In the genomic region with DNA sequence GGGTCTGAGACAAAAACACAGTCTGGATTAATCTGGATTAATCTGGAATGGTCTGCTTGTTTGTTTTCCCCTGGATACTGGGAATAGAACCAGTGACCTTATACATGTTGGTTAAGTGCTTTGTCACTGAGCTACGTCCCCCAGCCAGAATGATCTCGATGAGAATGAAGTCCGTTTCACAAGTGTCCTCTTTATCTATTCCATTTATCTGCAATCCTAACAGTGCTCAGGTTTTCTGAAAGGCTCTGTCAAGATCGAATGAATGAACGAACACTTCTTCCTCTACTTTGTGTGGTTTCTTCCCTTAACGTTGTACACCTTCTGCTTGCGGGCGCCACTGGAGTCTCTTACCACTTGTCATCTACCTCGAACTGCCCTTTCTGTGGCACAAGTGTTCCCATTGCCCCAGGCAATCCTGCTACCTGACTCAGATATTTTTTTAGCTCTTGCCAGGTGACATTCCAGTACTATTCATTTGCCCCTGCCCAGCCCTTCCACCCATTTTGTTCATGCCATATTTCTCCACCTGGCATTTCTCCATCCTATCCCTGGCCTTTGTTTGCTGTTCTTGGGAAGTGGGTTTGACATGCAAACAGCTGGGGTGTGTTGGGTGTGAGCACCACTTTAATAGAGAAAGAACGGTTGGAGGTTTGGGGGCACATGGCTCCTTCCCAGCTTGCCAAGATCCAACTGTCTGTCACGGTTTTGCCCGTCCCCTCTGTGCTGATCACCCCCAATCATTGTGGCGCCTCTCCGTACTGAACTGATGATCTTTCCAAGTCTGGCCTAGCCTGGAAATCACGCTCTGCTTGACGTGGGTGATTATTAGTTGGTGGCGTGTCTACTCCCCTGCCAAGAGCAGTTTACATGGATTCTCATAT, we compare ENCODE assay signal across 11 mouse cellular contexts. TPM values are rescaled to one million over a fixed set of nuclear protein-coding genes. Genes with fewer than 3 reads are reported as not detected.
DNase-seq lines count a peak whose midpoint lies in the region; ATAC-seq and TF ChIP-seq lines count a peak whose summit lies in the region.
"Had no signal": no experiment of that assay in that cellular context is flagged by ENCODE, and none has a peak within 500 bp of the region (broad histone marks: within the 10 kb centered on the region; RNA-seq: fewer than 3 reads in every experiment).

No protein-coding gene starts in this region.

- ATAC-seq in erythroid progenitor cell, adult 5-6 weeks (replicated peaks; ENCODE audit: low FRiP score, poor library complexity, severe bottlenecking), result peak; percentile 26
- ATAC-seq: activated CD4-positive, CD25-positive, alpha-beta regulatory T cell, adult 4 months had no signal

- intact Hi-C loops in gastrocnemius, postnatal 14 days (cut with DNase I; ENCODE audit: low total_unique reads), result no loop called here

- H3K27ac ChIP-seq in layer of hippocampus, adult 2 months, result 0 out of 2 replicates have a peak overlapping the region, but pooled peaks have one; percentile 2

- TF ChIP-seq CTCF in layer of hippocampus, adult 2 months (conservative IDR thresholded peaks at IDR 0.05), result no peak

- no peak overlapping the region for H3K4me3 ChIP-seq in layer of hippocampus, adult 2 months
- H3K4me3 ChIP-seq: megakaryocyte, embryonic 14.5 days had no signal

- DNase-seq in cerebellum, postnatal 10 days, result peak; percentile 48 to 50
- DNase-seq in cerebellum, postnatal 36 days, result no peak
- no peak for DNase-seq in layer of hippocampus, adult 2 months (ENCODE audit: low spot score in 2 of 2)
- DNase-seq in layer of hippocampus, adult 8-10 months (ENCODE audit: low spot score in 2 of 2), result no peak
- DNase-seq in lung, postnatal 14 days, result peak; percentile 19
- no peak for DNase-seq in gastrocnemius, postnatal 14 days
- DNase-seq in right cerebral cortex, postnatal 10 days (ENCODE audit: low spot score in 2 of 2), result no peak
- DNase-seq: right cerebral cortex, adult 18-20 months had no signal

RNA-seq across cellular contexts. Expression of a gene that starts 45.9 kb away (rescaled TPM):
- total RNA-seq in layer of hippocampus, adult 2 months (2021), result 10 to 100 TPM; 32.8 to 34.6 TPM
- total RNA-seq in layer of hippocampus, adult 8-10 months (2022), result 10 to 100 TPM; 31.0 to 34.7 (median 32.0) TPM
- total RNA-seq in erythroid progenitor cell, adult 5-6 weeks (2015; ENCODE audit: low replicate concordance), result not detected in 2 replicates
- total RNA-seq in erythroid progenitor cell, adult 5-6 weeks (2017; ENCODE audit: low replicate concordance), result not detected in 2 replicates
- total RNA-seq in gastrocnemius, postnatal 14 days (2021), result 1 to 10 TPM; 2.3 to 3.2 TPM

RNA-seq across cellular contexts. Expression of a gene that starts 55.8 kb away (rescaled TPM):
- 10 to 100 TPM; 19.1 to 22.8 TPM for total RNA-seq in layer of hippocampus, adult 2 months (2021)
- total RNA-seq in layer of hippocampus, adult 8-10 months (2022), result 10 to 100 TPM; 22.7 to 26.4 (median 22.7) TPM
- 21.6 and 26.4 TPM in 2 replicates for total RNA-seq in erythroid progenitor cell, adult 5-6 weeks (2015; ENCODE audit: low replicate concordance)
- 6.6 and 13.5 TPM in 2 replicates for total RNA-seq in erythroid progenitor cell, adult 5-6 weeks (2017; ENCODE audit: low replicate concordance)
- total RNA-seq in gastrocnemius, postnatal 14 days (2021), result 1 to 10 TPM; 5.8 to 7.1 TPM

RNA-seq across cellular contexts. Expression of a gene that starts 59.3 kb away (rescaled TPM):
- total RNA-seq in layer of hippocampus, adult 2 months (2021), result 10 to 100 TPM; 64.1 to 76.0 TPM
- 10 to 100 TPM; 64.5 to 72.7 (median 68.1) TPM for total RNA-seq in layer of hippocampus, adult 8-10 months (2022)
- 21.6 and 42.8 TPM in 2 replicates for total RNA-seq in erythroid progenitor cell, adult 5-6 weeks (2015; ENCODE audit: low replicate concordance)
- total RNA-seq in erythroid progenitor cell, adult 5-6 weeks (2017; ENCODE audit: low replicate concordance), result 40.8 and 44.3 TPM in 2 replicates
- 10 to 100 TPM; 16.1 to 17.4 TPM for total RNA-seq in gastrocnemius, postnatal 14 days (2021)

Comparison
In these comparisons a context has a peak if more than half of its experiments do, and no peak if none do; other contexts are left out.
1. DNase-seq: peak in cerebellum, postnatal 10 days (2 of 2) and lung, postnatal 14 days (single experiment); none in cerebellum, postnatal 36 days (0 of 2), layer of hippocampus, adult 2 months (0 of 2), layer of hippocampus, adult 8-10 months (0 of 2), gastrocnemius, postnatal 14 days (single experiment) and right cerebral cortex, postnatal 10 days (0 of 2).
2. RNA of a gene that starts 45.9 kb away (total RNA-seq): 32.8 to 34.6 TPM in layer of hippocampus, adult 2 months and 31.0 to 34.7 TPM in layer of hippocampus, adult 8-10 months; 2.3 to 3.2 TPM in gastrocnemius, postnatal 14 days and not detected in erythroid progenitor cell, adult 5-6 weeks; every median in the first group is over 4 times any median in the second.